Mouse (Mus musculus): ENCODE measurements around the gene Ptpre. TPM values are rescaled to one million over a fixed set of nuclear protein-coding genes. Genes with fewer than 3 reads are reported as not detected.

Ptpre gene
- polyA plus RNA-seq, 1 experiment from 2014 or later, result 1.9 TPM

MicroRNAs encoded within 50 kb of the gene (microRNA counts, 519-probe panel; counts per million panel counts)
- not detected for microRNA mmu-miR-1962

Small RNAs within 50 kb of the gene (microRNA-seq; reads per million reads assigned to microRNA genes)
- not detected for gene Mir1962

Other genes starting within 250 kb of the Ptpre start
- gene Foxi2, start 127.2 kb upstream of the Ptpre start, polyA plus RNA-seq (2014; fragmentation: Nextera tagmentation; extraction: Ambion mirVana), result not detected in 2 replicates
- gene Clrn3, start 8.8 kb upstream of the Ptpre start, polyA plus RNA-seq (2014; fragmentation: Nextera tagmentation; extraction: Ambion mirVana), result not detected in 2 replicates
- 22.9 and 28.8 TPM in 2 replicates for gene Mki67, start 178.9 kb downstream of the Ptpre start, polyA plus RNA-seq (2014; fragmentation: Nextera tagmentation; extraction: Ambion mirVana)

All from forebrain, embryonic 14.5 days (tissue).